Mouse (Mus musculus) intestine, postnatal 0 days (tissue): Measurements from ENCODE around the gene Hist2h2ac. TPM values are rescaled to one million over a fixed set of nuclear protein-coding genes. Genes with fewer than 3 reads are reported as not detected.

Source experiments
- ATAC-seq: fragments of 200-750 bp; cut with Nextera tagmentation; 2 replicates; pipeline ENCODE4 v1.8.0; 2017; ENCODE audit warnings: mild to moderate bottlenecking, moderate TSS enrichment, moderate library complexity
- H3K27ac ChIP-seq: fragments of 300-500 bp; sonication (generic); 2 replicates; pipeline ENCODE4 v1.5.1; 2014; ENCODE audit warnings: mild to moderate bottlenecking, low read depth, low read length, moderate library complexity
- H3K27me3 ChIP-seq: fragments of 300-500 bp; sonication (generic); replicated peaks from 2 replicates; pipeline ENCODE4 v1.6.1; 2014; ENCODE audit warnings: low read length, mixed read lengths; ENCODE audit not compliant: control insufficient read depth, insufficient read depth
- H3K36me3 ChIP-seq: fragments of 300-500 bp; sonication (generic); 2 replicates; pipeline ENCODE4 v1.6.1; 2014; ENCODE audit warnings: mild to moderate bottlenecking, moderate library complexity; ENCODE audit not compliant: control insufficient read depth, insufficient read depth
- H3K4me1 ChIP-seq: fragments of 300-500 bp; sonication (generic); replicated peaks from 2 replicates; pipeline ENCODE4 v1.6.1; 2014; ENCODE audit warnings: antibody characterized with exemption, low read length, mixed read lengths; ENCODE audit not compliant: control insufficient read depth, insufficient read depth
- H3K4me2 ChIP-seq: fragments of 300-500 bp; sonication (generic); replicated peaks from 2 replicates; pipeline ENCODE4 v1.6.1; 2014; ENCODE audit warnings: low read depth, mild to moderate bottlenecking, moderate library complexity
- H3K4me3 ChIP-seq: fragments of 300-500 bp; sonication (generic); 2 replicates; pipeline ENCODE4 v1.5.1; 2014; ENCODE audit warnings: low read depth, low read length
- H3K9ac ChIP-seq: fragments of 300-500 bp; sonication (generic); 2 replicates; pipeline ENCODE4 v1.6.1; 2014; ENCODE audit warnings: mild to moderate bottlenecking, low read depth, low read length
- H3K9me3 ChIP-seq: fragments of 300-500 bp; sonication (generic); 2 replicates; pipeline ENCODE4 v1.6.1; 2016; ENCODE audit warnings: mixed run types; ENCODE audit not compliant: control insufficient read depth
- CTCF ChIP-seq: sonication (generic); IDR thresholded peaks from 2 replicates; pipeline ENCODE4 v1.5.1; 2016; ENCODE audit warnings: low read depth, mild to moderate bottlenecking, control low read depth, antibody characterized with exemption, moderate library complexity
- WGBS: fragments of 180-500 bp; shearing (Covaris S2); extraction: QIAGEN DNeasy Blood & Tissue Kit; methylation state at CpG from one replicate; pipeline ENCODE4 v1.1.7; 2014; 5-methylcytosine and 5-hydroxymethylcytosine counted together
- polyA plus RNA-seq: library from polyadenylated mRNA; unstranded; fragments of >200 nt; fragmentation: Nextera tagmentation; extraction: Ambion mirVana; gene quantifications from 2 replicates; pipeline ENCODE4 v1.2.1, GENCODE M21; 2015

Gene Hist2h2ac
- polyA plus RNA-seq, 1 experiment from 2014 or later, result 2.3 TPM

GRCm38 (mm10) chr3:96266132-96266710 is 45.5 kb upstream of the Hist2h2ac start:
- H3K27me3 ChIP-seq, result no peaks in the 10 kb centered on the region
- TF ChIP-seq CTCF, result no peak
- no peak overlapping the region for H3K4me3 ChIP-seq
- 87% methylated on average over 8 of the region's 8 CpGs for WGBS
- H3K9ac ChIP-seq, result no peak overlapping the region
- H3K9me3 ChIP-seq, result no peaks in the 10 kb centered on the region
- ATAC-seq, result no peak
- no peak overlapping the region for H3K4me2 ChIP-seq
- H3K4me1 ChIP-seq, result no peaks in the 10 kb centered on the region; the same call in 1 of the 2 replicates
- H3K27ac ChIP-seq, result no peak overlapping the region
- no peaks in the 10 kb centered on the region for H3K36me3 ChIP-seq

- no peak for TF ChIP-seq CTCF
- WGBS, result 70% methylated on average over 7 of the region's 7 CpGs
- no peaks in the 10 kb centered on the region for H3K27me3 ChIP-seq
- no peak overlapping the region for H3K4me3 ChIP-seq
- no peaks in the 10 kb centered on the region for H3K36me3 ChIP-seq
- no peaks in the 10 kb centered on the region for H3K9me3 ChIP-seq
- H3K4me2 ChIP-seq, result peak overlapping the region; percentile 85
- H3K4me1 ChIP-seq, result no peaks in the 10 kb centered on the region
- no peak for ATAC-seq
- H3K27ac ChIP-seq, result peak overlapping the region; percentile 94; the same call in 1 of the 2 replicates
- 0 out of 2 replicates have a peak overlapping the region, but pooled peaks have one; percentile 72 for H3K9ac ChIP-seq
Observed at GRCm38 (mm10) chr3:96264404-96264949, 43.8 kb upstream of the Hist2h2ac start.

DNA sequence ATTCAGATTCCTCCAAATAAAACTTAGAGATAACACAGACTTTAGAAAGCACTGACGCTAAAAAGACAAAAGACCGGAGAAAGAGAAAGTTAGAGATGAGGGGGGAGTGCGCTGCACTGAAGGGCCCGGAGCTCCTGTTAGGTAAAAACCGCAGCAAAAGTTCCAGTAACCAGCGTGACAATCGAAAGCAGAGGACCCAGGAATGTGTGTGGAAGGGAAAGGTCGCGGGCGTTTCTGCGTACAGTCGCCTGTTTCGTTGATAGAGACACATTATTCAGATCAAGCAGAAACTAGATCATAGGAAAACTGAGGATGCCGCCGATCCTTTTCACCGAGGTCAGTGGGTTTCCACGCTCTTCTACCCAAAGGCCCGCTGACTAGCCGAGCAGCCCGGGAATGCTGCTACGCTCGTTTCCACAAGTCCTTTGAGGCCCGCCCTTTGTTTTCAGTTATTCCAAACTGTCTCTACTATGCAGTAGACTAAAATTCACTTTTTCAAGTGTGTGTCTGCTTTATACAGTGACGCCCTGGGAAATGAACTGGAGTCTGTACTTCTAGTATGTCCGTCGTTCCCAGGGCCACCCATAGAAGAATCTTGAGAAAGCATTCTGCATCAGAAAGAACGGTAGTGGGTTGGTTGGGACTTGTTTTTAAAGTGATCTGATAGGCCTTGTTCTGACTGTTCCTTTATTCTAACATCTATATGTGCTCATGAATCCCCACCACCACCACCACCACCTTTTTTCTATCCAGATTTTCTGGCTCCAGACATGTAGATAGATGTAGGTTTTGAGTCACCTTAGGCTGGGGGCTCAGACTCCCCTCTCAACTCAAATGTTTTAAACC is 43.1 kb upstream of the Hist2h2ac start:
- Histone ChIP-seq H3K27me3 (no peaks in the 10 kb centered on the region), H3K27ac (peak overlapping the region; percentile 94), H3K4me2 (peak overlapping the region; percentile 85), H3K4me3 (peak overlapping the region; percentile 62), H3K9me3 (no peaks in the 10 kb centered on the region), H3K4me1 (no peaks in the 10 kb centered on the region), H3K36me3 (no peaks in the 10 kb centered on the region), H3K9ac (peak overlapping the region; percentile 72)
- 4% methylated on average over 27 of the region's 27 CpGs for WGBS
- ATAC-seq, result peak; percentile 45
- TF ChIP-seq CTCF, result no peak

DNA sequence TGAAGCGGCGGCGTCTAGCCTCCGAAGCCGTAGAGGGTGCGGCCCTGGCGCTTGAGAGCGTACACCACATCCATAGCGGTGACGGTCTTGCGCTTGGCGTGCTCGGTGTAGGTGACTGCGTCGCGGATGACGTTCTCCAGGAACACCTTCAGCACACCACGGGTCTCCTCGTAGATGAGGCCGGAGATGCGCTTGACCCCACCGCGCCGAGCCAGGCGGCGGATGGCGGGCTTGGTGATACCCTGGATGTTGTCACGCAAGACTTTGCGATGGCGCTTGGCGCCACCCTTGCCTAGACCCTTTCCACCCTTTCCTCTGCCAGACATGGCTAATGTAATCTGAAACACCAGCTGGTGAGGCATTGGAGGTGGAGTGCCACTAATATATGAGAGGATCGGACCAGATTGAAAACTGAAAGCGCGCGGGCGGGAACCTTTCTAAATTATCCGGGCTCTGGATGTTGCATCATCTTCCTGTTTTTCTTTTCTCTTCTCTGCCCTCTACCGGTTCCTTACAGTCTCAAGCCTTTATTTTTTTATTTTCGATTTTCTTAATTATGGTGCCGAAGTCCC is 42.4 kb upstream of the Hist2h2ac start, which contains the start of gene Hist2h4:
Gene Hist2h4, minus strand, starts transcription at position 333 of the 572 bp plus-strand sequence.
- H3K9me3 ChIP-seq, result no peaks in the 10 kb centered on the region
- under 1% methylated on average over 40 of the region's 40 CpGs for WGBS

DNA sequence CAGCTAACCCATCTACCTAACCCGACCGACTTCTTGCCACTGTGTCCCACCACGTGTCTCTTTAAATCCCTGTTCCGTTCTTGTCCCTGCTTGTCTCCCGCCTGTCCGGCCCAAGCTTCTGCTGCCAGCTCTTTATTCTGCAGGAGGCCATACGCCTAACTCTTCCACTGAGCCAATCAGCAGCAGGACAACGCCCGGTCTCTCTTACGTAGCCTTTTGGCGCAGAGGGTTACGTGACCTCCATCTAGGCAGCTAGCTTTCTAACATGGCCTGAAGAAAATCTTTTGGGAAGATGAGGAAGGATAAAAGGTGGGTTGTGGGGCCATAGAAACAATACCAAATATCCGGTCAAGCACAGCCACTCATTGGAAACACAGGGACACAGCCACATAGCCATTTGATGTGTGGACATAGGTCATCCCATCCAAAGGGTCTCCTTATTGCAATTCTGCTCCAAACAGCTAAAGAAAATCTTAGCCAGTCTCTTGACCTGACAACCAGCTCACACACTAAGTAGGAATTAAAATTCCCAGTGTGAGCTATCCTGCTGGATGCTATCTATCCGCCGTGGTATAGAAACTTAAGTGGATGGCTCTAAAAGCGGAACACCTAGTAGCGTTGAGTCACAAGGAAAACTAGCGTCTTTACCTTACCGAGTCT is 41.7 kb upstream of the Hist2h2ac start:
- peak; percentile 42; the same call in 1 of the 2 replicates for ATAC-seq
- TF ChIP-seq CTCF, result no peak
- Histone ChIP-seq H3K9ac (peak overlapping the region; percentile 72), H3K4me3 (peak overlapping the region; percentile 62), H3K27ac (peak overlapping the region; percentile 94), H3K4me1 (no peaks in the 10 kb centered on the region), H3K4me2 (peak overlapping the region; percentile 85), H3K27me3 (no peaks in the 10 kb centered on the region), H3K9me3 (no peaks in the 10 kb centered on the region), H3K36me3 (no peaks in the 10 kb centered on the region)
- under 1% methylated on average over 19 of the region's 19 CpGs for whole genome bisulfite sequencing

More for the DNA sequence above, 42.4 kb upstream of the Hist2h2ac start, which contains the start of gene Hist2h4:
- no peaks in the 10 kb centered on the region for H3K36me3 ChIP-seq
- H3K4me1 ChIP-seq, result no peaks in the 10 kb centered on the region
- H3K9ac ChIP-seq, result peak within 1 kb of the TSS; percentile 72
- H3K27me3 ChIP-seq, result no peaks in the 10 kb centered on the region
- peak within 1 kb of the TSS; percentile 62 for H3K4me3 ChIP-seq
- peak within 1 kb of the TSS; percentile 94 for H3K27ac ChIP-seq
- TF ChIP-seq CTCF, result peak; percentile 69
- peak; percentile 83 for ATAC-seq
- peak within 1 kb of the TSS; percentile 85 for H3K4me2 ChIP-seq
